In genomic region chr17:83985916-83986578, GRCm38 (mm10) we compare ENCODE assay signal across 8 mouse cellular contexts.
DNase-seq lines count a peak whose midpoint lies in the region; ATAC-seq and TF ChIP-seq lines count a peak whose summit lies in the region.

No protein-coding gene starts in this region.

- no peaks in the 10 kb centered on the region for H3K79me2 ChIP-seq in MEL (ENCODE audit: control insufficient read depth, insufficient read depth, low read length, poor library complexity)

- H3K9ac ChIP-seq in MEL (ENCODE audit: control insufficient read depth, low read depth, low read length, poor library complexity, severe bottlenecking): no peak overlapping the region
- H3K9ac ChIP-seq in heart, embryonic 15.5 days: no peak overlapping the region

- H3K27me3 ChIP-seq in MEL (ENCODE audit: control insufficient read depth in 1 of 2, insufficient read depth in 2 of 2, low read length in 2 of 2): no peaks in the 10 kb centered on the region
- no peaks in the 10 kb centered on the region for H3K27me3 ChIP-seq in heart, embryonic 15.5 days

- TF ChIP-seq EP300 in MEL (IDR thresholded peaks at IDR 0.05; ENCODE audit: low read depth in 1 of 2, low read length in 2 of 2): no peak

- H3K4me2 ChIP-seq in heart, embryonic 15.5 days: no peak overlapping the region

- no peak overlapping the region for H3K27ac ChIP-seq in MEL (ENCODE audit: control insufficient read depth, low read depth, low read length)
- H3K27ac ChIP-seq in heart, embryonic 15.5 days: peak overlapping the region; percentile 85

- peak; percentile 96 for DNase-seq in heart, adult 11 months
- no peak for DNase-seq in heart, postnatal 25 days (ENCODE audit: low spot score)
- no peak for DNase-seq in MEL (ENCODE audit: low read depth, low spot score)
- DNase-seq in lung, postnatal 10 days: peak; percentile 51
- no peak for DNase-seq in urinary bladder, adult 18-20 months (ENCODE audit: low spot score in 2 of 2)
- no peak for DNase-seq in testis, postnatal 10 days (ENCODE audit: low spot score)
- no peak for DNase-seq in gastrocnemius, postnatal 36 days

- TF ChIP-seq RAD21 in MEL (IDR thresholded peaks at IDR 0.05; ENCODE audit: low read depth, low read length): no peak

- WGBS in heart, embryonic 15.5 days: 38% methylated on average over 15 of the region's 15 CpGs

- peaks cover 5 to 25% of the 10 kb centered on the region in 2 experiments for H3K4me1 ChIP-seq in MEL (ENCODE audit: control insufficient read depth in 1 of 2, insufficient read depth in 2 of 2, low read length in 2 of 2)
- H3K4me1 ChIP-seq in heart, embryonic 15.5 days (replicated peaks): peaks cover 70% of the 10 kb centered on the region

- no peak for TF ChIP-seq CTCF in MEL (IDR thresholded peaks at IDR 0.05 in 2 of 3, conservative IDR thresholded peaks at IDR 0.05 in 1 of 3; ENCODE audit: control insufficient read depth in 1 of 3, insufficient read depth in 1 of 3, low read depth in 2 of 3, low read length in 3 of 3, poor library complexity in 1 of 3, severe bottlenecking in 1 of 3)

- no peak for ATAC-seq in heart, embryonic 15.5 days (replicated peaks; ENCODE audit: insufficient number of reproducible peaks, insufficient read depth, low FRiP score, low read depth)

- no peak overlapping the region for H3K4me3 ChIP-seq in MEL (ENCODE audit: control insufficient read depth in 1 of 2, insufficient read depth in 1 of 2, low read depth in 2 of 2, low read length in 2 of 2)
- no peak overlapping the region for H3K4me3 ChIP-seq in heart, embryonic 15.5 days

- no peaks in the 10 kb centered on the region for H3K9me3 ChIP-seq in MEL (replicated peaks; ENCODE audit: insufficient read depth, low read length)
- H3K9me3 ChIP-seq in heart, embryonic 15.5 days (replicated peaks): no peaks in the 10 kb centered on the region

- H3K36me3 ChIP-seq in MEL (ENCODE audit: control insufficient read depth in 1 of 2, insufficient read depth in 2 of 2, low read length in 2 of 2): peaks cover 0 to 16% of the 10 kb centered on the region in 2 experiments; a peak in 2 of 4 replicates
- no peaks in the 10 kb centered on the region for H3K36me3 ChIP-seq in heart, embryonic 15.5 days

- intact Hi-C loops in heart, postnatal 25 days (cut with DNase I): loop anchor here (1.0 kb wide), 1 partner anchor 29 kb away; no protein-coding TSS in a partner anchor
- intact Hi-C loops in gastrocnemius, postnatal 36 days (cut with DNase I): no loop called here

- no peak for TF ChIP-seq POLR2A in MEL (IDR thresholded peaks at IDR 0.05; ENCODE audit: control insufficient read depth in 1 of 2, insufficient read depth in 1 of 2, low read depth in 1 of 2, low read length in 2 of 2, poor library complexity in 1 of 2)

TF ChIP-seq in MEL, 35 proteins besides CTCF, POLR2A, EP300 and RAD21:
- TF ChIP-seq USF1 (IDR thresholded peaks at IDR 0.05; ENCODE audit: low read depth, low read length) (0 out of 2 replicates have a peak, but pooled peaks have one; percentile 32), ZC3H11A (IDR thresholded peaks at IDR 0.05; ENCODE audit: low read depth, low read length) (no peak)

Comparison
In these comparisons a context has a peak if more than half of its experiments do, and no peak if none do; other contexts are left out.
1. DNase-seq: peak in heart, adult 11 months (single experiment) and lung, postnatal 10 days (single experiment); none in heart, postnatal 25 days (single experiment), MEL (single experiment), urinary bladder, adult 18-20 months (0 of 2), testis, postnatal 10 days (single experiment) and gastrocnemius, postnatal 36 days (0 of 2).